Mouse (Mus musculus) myocyte (in vitro differentiated cells): ENCODE data around the gene Nell1. TPM values are rescaled to one million over a fixed set of nuclear protein-coding genes. Genes with fewer than 3 reads are reported as not detected.
"Not testable (repeated sequence)": the region's sequence is repeated elsewhere in the genome, so short reads cannot be mapped to it uniquely, and the experiment has no call there.

Experiments
- H3K27me3 ChIP-seq: one replicate; pipeline ENCODE4 v1.6.1; 2011; ENCODE audit not compliant: control insufficient read depth, insufficient read depth, insufficient read length
- H3K36me3 ChIP-seq: one replicate; pipeline ENCODE4 v1.6.1; 2011; ENCODE audit not compliant: control insufficient read depth, insufficient read depth
- H3K4me2 ChIP-seq: one replicate; pipeline ENCODE4 v1.6.1; 2011; ENCODE audit warnings: low read depth, control low read depth
- H3K4me3 ChIP-seq: one replicate; pipeline ENCODE4 v1.5.1; 2011; ENCODE audit warnings: mild to moderate bottlenecking, control low read depth, moderate library complexity
- H3K79me2 ChIP-seq: one replicate; pipeline ENCODE4 v1.6.1; 2011; ENCODE audit not compliant: control insufficient read depth, insufficient read depth
- H3ac ChIP-seq: one replicate; pipeline ENCODE4 v1.6.1; 2011; ENCODE audit not compliant: control insufficient read depth, insufficient read length
- CEBPB ChIP-seq: IDR thresholded peaks from 2 replicates; pipeline ENCODE4 v1.6.1; 2011; ENCODE audit warnings: mild to moderate bottlenecking, moderate library complexity; ENCODE audit not compliant: poor library complexity, insufficient read depth, severe bottlenecking
- E2F4 ChIP-seq: IDR thresholded peaks from one replicate; pipeline ENCODE4 v1.6.1; 2011; ENCODE audit warnings: mild to moderate bottlenecking, control low read depth, moderate library complexity; ENCODE audit not compliant: insufficient read depth
- MAX ChIP-seq: IDR thresholded peaks from one replicate; pipeline ENCODE4 v1.6.1; 2011; ENCODE audit warnings: low read depth, mild to moderate bottlenecking, control low read depth
- MYOD1 ChIP-seq, 3 experiments: IDR thresholded peaks; one replicate each; pipeline ENCODE4 v1.6.1; 2011; ENCODE audit warnings: control low read depth in 2 of 3, low read depth in 2 of 3, mild to moderate bottlenecking in 2 of 3, moderate library complexity in 1 of 3; ENCODE audit not compliant: insufficient read length in 2 of 3, control insufficient read depth in 1 of 3
- MYOG ChIP-seq, 3 experiments: IDR thresholded peaks; one replicate each; pipeline ENCODE4 v1.6.1; 2011; ENCODE audit warnings: control low read depth in 2 of 3, low read depth in 2 of 3, mild to moderate bottlenecking in 2 of 3; ENCODE audit not compliant: insufficient read length in 2 of 3, control insufficient read depth in 1 of 3, insufficient read depth in 1 of 3
- POLR2A ChIP-seq: IDR thresholded peaks from one replicate; pipeline ENCODE4 v1.6.1; 2011; ENCODE audit warnings: low read depth, mild to moderate bottlenecking, control low read depth, moderate library complexity; ENCODE audit not compliant: insufficient read length
- POLR2AphosphoS2 ChIP-seq: IDR thresholded peaks from one replicate; pipeline ENCODE4 v1.6.1; 2011; ENCODE audit warnings: low read depth, control low read depth; ENCODE audit not compliant: insufficient read length
- REST ChIP-seq: IDR thresholded peaks from one replicate; pipeline ENCODE4 v1.6.1; 2011; ENCODE audit warnings: mild to moderate bottlenecking, control low read depth, moderate library complexity; ENCODE audit not compliant: insufficient read depth, insufficient read length
- SRF ChIP-seq: IDR thresholded peaks from one replicate; pipeline ENCODE4 v1.6.1; 2011; ENCODE audit warnings: low read depth; ENCODE audit not compliant: control insufficient read depth, insufficient read length
- TCF12 ChIP-seq: IDR thresholded peaks from one replicate; pipeline ENCODE4 v1.6.1; 2011; ENCODE audit warnings: mild to moderate bottlenecking, control low read depth; ENCODE audit not compliant: poor library complexity, insufficient read depth, severe bottlenecking
- TCF3 ChIP-seq: IDR thresholded peaks from one replicate; pipeline ENCODE4 v1.6.1; 2011; ENCODE audit warnings: low read depth, control low read depth; ENCODE audit not compliant: insufficient read length
- USF1 ChIP-seq: IDR thresholded peaks from one replicate; pipeline ENCODE4 v1.6.1; 2011; ENCODE audit warnings: low read depth, mild to moderate bottlenecking, control low read depth, moderate library complexity
- polyA plus RNA-seq: library from polyadenylated mRNA; unstranded; fragments of >200 nt; fragmentation: generic; extraction: Trizol; gene quantifications from one replicate; pipeline ENCODE4 v1.2.1, GENCODE M21; 2012; ENCODE audit warnings: missing spikeins

The Nell1 gene
- not detected for polyA plus RNA-seq

- H3ac ChIP-seq = no peak within 1 kb of the TSS
- TF ChIP-seq POLR2A (no peak), SRF (no peak), TCF12 (no peak), POLR2AphosphoS2 (no peak), TCF3 (no peak), MAX (no peak), MYOG (IDR thresholded peaks at IDR 0.05; ENCODE audit: control insufficient read depth in 1 of 3, insufficient read depth in 1 of 3, insufficient read length in 2 of 3, low read depth in 2 of 3) (no peak)
- no peak within 1 kb of the TSS for H3K4me3 ChIP-seq
- no peaks in the 10 kb centered on the region for H3K36me3 ChIP-seq
- H3K27me3 ChIP-seq = peaks cover 34% of the 10 kb centered on the region
- H3K79me2 ChIP-seq = no peaks in the 10 kb centered on the region
- no peak within 1 kb of the TSS for H3K4me2 ChIP-seq
Measured at GRCm38 (mm10) chr7:49974841-49975440, at the start of gene Nell1. Gene Nell1, plus strand, starts transcription at chr7:49974864.

DNA sequence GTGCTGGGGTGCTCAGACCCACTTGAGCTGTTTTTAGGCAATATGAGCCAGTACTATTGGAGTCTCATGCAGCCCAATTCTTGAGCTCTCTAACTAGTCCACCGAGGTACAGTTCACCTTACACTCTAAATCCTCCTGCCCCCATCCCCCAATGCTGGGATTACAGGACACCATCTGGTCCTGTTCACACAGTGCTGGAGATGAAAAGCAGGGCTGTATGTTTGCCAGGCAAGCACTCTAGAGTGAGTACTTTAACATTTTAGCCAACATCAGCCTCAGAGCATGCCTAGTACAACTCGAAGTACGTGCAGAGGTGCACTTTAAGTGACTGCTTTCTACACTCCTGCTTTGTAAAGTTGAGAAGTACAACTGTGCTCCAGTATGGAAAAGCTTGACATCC is 46.1 kb upstream of the Nell1 start:
- no peak overlapping the region for H3K4me2 ChIP-seq
- H3K27me3 ChIP-seq = peaks cover 16% of the 10 kb centered on the region
- H3K79me2 ChIP-seq = no peaks in the 10 kb centered on the region
- no peaks in the 10 kb centered on the region for H3K36me3 ChIP-seq
- TF ChIP-seq POLR2A (no peak), TCF12 (no peak)
- no peak overlapping the region for H3ac ChIP-seq
- no peak overlapping the region for H3K4me3 ChIP-seq

DNA sequence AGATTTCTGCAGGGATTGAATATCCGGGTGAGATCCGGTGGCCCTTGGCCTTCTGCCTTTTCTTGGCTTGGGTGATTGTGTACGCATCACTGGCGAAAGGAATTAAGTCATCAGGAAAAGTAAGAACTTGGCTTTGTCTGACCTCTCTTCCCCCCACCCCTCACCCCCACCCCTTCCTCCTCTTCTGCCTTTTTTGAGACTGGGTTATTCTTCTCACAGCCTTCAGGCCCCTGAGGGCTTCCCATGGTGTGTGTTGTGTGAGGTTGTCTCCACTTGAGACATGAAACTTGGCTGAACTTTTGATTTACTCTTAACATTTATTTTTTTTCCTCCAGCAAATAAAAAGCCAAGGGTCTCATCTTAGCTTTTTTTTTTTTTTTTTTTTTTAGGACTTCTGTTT is 44.7 kb upstream of the Nell1 start:
- Histone ChIP-seq H3K36me3 (no peaks in the 10 kb centered on the region), H3K4me2 (no peak overlapping the region), H3K79me2 (no peaks in the 10 kb centered on the region), H3K4me3 (no peak overlapping the region), H3K27me3 (peaks cover 16% of the 10 kb centered on the region), H3ac (no peak overlapping the region)
- no peak for TF ChIP-seq MYOD1 (IDR thresholded peaks at IDR 0.05; ENCODE audit: control insufficient read depth in 1 of 3, insufficient read length in 2 of 3, low read depth in 2 of 3)
- no peak for TF ChIP-seq TCF3
- TF ChIP-seq CEBPB = no peak
- no peak for TF ChIP-seq TCF12
- TF ChIP-seq SRF = no peak
- no peak for TF ChIP-seq POLR2AphosphoS2
- no peak for TF ChIP-seq POLR2A
- no peak for TF ChIP-seq E2F4
- TF ChIP-seq MAX = no peak
- no peak for TF ChIP-seq REST
- TF ChIP-seq USF1 = no peak
- no peak for TF ChIP-seq MYOG (IDR thresholded peaks at IDR 0.05; ENCODE audit: control insufficient read depth in 1 of 3, insufficient read depth in 1 of 3, insufficient read length in 2 of 3, low read depth in 2 of 3)

DNA sequence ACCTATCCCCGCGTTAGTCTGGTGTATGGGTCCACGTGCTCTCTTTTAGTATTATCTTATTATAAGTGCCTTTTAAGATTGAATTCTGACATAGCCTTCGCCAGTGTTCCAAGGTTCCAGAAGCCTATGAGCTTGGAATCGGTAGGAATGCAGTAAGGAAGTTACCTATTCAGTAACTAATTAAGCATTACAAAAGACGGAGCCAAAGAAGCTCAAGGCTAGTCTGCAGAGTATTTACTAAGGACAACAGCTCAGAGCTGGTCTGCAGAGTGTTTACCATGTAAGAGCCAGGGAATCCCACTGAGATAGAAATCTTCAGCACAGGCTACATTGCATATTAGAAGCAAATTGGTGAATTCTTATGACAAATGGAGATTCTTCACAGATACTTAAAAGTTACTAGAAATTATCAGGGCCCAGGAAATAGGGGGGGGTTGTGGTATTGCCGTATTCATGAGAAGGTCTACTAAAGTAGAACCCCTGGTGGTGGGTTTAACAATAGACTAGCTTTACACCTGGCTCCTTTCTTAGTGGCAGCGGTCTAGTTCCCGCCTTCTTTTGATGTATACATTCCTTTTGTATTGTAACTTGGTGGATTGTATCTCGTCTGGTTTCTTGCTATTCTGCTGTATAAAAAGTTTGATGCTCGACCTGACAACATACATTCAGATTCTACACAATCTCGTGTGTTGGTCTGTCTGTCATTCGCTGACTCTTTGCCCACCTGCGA is 41.1 kb upstream of the Nell1 start:
- peaks cover 10% of the 10 kb centered on the region for H3K27me3 ChIP-seq
- not testable (repeated sequence) for H3ac ChIP-seq, H3K79me2 ChIP-seq, H3K4me2 ChIP-seq, H3K4me3 ChIP-seq, H3K36me3 ChIP-seq

DNA sequence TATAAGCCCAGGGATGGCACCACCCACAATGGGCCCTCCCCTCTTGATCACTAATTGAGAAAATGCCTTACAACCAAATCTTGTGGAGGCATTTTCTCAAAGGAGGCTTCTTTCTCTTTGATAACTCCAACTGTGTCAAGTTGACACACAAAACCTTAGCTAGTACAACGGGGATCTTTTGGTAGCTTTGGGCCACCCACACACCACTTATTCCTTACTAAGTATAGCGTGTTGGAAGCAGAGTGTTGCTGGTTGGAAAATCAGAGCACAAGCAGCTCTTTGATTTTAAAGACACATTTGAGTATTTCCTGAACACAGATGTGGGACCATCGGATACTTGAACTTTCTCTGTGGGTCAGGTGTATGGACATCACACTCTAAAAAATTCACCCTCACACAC is 37.8 kb upstream of the Nell1 start:
- no peak overlapping the region for H3K4me3 ChIP-seq
- H3K4me2 ChIP-seq = no peak overlapping the region
- no peak overlapping the region for H3ac ChIP-seq
- H3K36me3 ChIP-seq = no peaks in the 10 kb centered on the region
- no peaks in the 10 kb centered on the region for H3K79me2 ChIP-seq
- TF ChIP-seq TCF12 (no peak), CEBPB (no peak), USF1 (no peak), MYOG (IDR thresholded peaks at IDR 0.05; ENCODE audit: control insufficient read depth in 1 of 3, insufficient read depth in 1 of 3, insufficient read length in 2 of 3, low read depth in 2 of 3) (no peak), SRF (no peak), MYOD1 (IDR thresholded peaks at IDR 0.05; ENCODE audit: control insufficient read depth in 1 of 3, insufficient read length in 2 of 3, low read depth in 2 of 3) (no peak), TCF3 (no peak), POLR2A (no peak), REST (no peak), POLR2AphosphoS2 (no peak), MAX (no peak), E2F4 (no peak)
- H3K27me3 ChIP-seq = peaks cover 7% of the 10 kb centered on the region
